Mouse (Mus musculus) midbrain, postnatal 0 days (tissue): ENCODE results near the gene Alkbh4. TPM values are rescaled to one million over a fixed set of nuclear protein-coding genes. Genes with fewer than 3 reads are reported as not detected.
A peak's percentile ranks its signal among the peaks of the same experiment; 100 is the strongest.

Experiments
- ATAC-seq: fragments of 200-750 bp; cut with Nextera tagmentation; 2 replicates; pipeline ENCODE4 v1.8.0; 2017; ENCODE audit warnings: moderate number of reproducible peaks, mild to moderate bottlenecking, moderate TSS enrichment, moderate library complexity; ENCODE audit not compliant: low FRiP score
- DNase-seq: peaks from one replicate; pipeline ENCODE4 v3.0.0-alpha.2; 2015; ENCODE audit warnings: low spot score
- H3K27ac ChIP-seq: fragments of 300-500 bp; sonication (generic); 2 replicates; pipeline ENCODE4 v1.5.1; 2014; ENCODE audit warnings: low read depth, mild to moderate bottlenecking, low read length, mixed read lengths
- H3K27me3 ChIP-seq: fragments of 300-500 bp; sonication (generic); 2 replicates; pipeline ENCODE4 v1.6.1; 2014; ENCODE audit warnings: low read length, control low read depth, mixed read lengths; ENCODE audit not compliant: insufficient read depth
- H3K36me3 ChIP-seq: fragments of 300-500 bp; sonication (generic); 2 replicates; pipeline ENCODE4 v1.6.1; 2014; ENCODE audit warnings: low read length, control low read depth, mixed read lengths; ENCODE audit not compliant: insufficient read depth
- H3K4me1 ChIP-seq: fragments of 300-500 bp; sonication (generic); 2 replicates; pipeline ENCODE4 v1.6.1; 2014; ENCODE audit warnings: mild to moderate bottlenecking, control low read depth, antibody characterized with exemption, low read length, mixed read lengths; ENCODE audit not compliant: insufficient read depth
- H3K4me2 ChIP-seq: fragments of 300-500 bp; sonication (generic); 2 replicates; pipeline ENCODE4 v1.6.1; 2014; ENCODE audit warnings: low read depth, mild to moderate bottlenecking, low read length, mixed read lengths; ENCODE audit not compliant: poor library complexity, severe bottlenecking
- H3K4me3 ChIP-seq: fragments of 300-500 bp; sonication (generic); 2 replicates; pipeline ENCODE4 v1.5.1; 2014; ENCODE audit warnings: low read depth, mild to moderate bottlenecking, low read length, moderate library complexity
- H3K9ac ChIP-seq: fragments of 300-500 bp; sonication (generic); replicated peaks from 2 replicates; pipeline ENCODE4 v1.6.1; 2014; ENCODE audit warnings: mild to moderate bottlenecking, low read length, moderate library complexity, mixed read lengths; ENCODE audit not compliant: poor library complexity, severe bottlenecking
- H3K9me3 ChIP-seq: fragments of 300-500 bp; sonication (generic); 2 replicates; pipeline ENCODE4 v1.6.1; 2016; ENCODE audit warnings: low read length, control low read depth
- CTCF ChIP-seq: IDR thresholded peaks from 2 replicates; pipeline ENCODE4 v1.5.1; 2016; ENCODE audit warnings: antibody characterized with exemption, mild to moderate bottlenecking
- WGBS: fragments of 180-500 bp; shearing (Covaris S2); extraction: QIAGEN DNeasy Blood & Tissue Kit; methylation state at CpG from one replicate; pipeline ENCODE4 v1.1.7; 2014; 5-methylcytosine and 5-hydroxymethylcytosine counted together
- polyA plus RNA-seq: library from polyadenylated mRNA; unstranded; fragments of >200 nt; fragmentation: Nextera tagmentation; extraction: Ambion mirVana; gene quantifications from 2 replicates; pipeline ENCODE4 v1.2.1, GENCODE M21; 2015
- total RNA-seq: library from RNA; depleted of rRNA; stranded (reverse); fragments of >200 nt; gene quantifications from 2 replicates; pipeline ENCODE4 v1.2.3, GENCODE M21; 2014

Alkbh4 gene
- total and polyA plus RNA-seq, 2 experiments from 2014 or later, result 15.0 to 21.2 TPM

DNA sequence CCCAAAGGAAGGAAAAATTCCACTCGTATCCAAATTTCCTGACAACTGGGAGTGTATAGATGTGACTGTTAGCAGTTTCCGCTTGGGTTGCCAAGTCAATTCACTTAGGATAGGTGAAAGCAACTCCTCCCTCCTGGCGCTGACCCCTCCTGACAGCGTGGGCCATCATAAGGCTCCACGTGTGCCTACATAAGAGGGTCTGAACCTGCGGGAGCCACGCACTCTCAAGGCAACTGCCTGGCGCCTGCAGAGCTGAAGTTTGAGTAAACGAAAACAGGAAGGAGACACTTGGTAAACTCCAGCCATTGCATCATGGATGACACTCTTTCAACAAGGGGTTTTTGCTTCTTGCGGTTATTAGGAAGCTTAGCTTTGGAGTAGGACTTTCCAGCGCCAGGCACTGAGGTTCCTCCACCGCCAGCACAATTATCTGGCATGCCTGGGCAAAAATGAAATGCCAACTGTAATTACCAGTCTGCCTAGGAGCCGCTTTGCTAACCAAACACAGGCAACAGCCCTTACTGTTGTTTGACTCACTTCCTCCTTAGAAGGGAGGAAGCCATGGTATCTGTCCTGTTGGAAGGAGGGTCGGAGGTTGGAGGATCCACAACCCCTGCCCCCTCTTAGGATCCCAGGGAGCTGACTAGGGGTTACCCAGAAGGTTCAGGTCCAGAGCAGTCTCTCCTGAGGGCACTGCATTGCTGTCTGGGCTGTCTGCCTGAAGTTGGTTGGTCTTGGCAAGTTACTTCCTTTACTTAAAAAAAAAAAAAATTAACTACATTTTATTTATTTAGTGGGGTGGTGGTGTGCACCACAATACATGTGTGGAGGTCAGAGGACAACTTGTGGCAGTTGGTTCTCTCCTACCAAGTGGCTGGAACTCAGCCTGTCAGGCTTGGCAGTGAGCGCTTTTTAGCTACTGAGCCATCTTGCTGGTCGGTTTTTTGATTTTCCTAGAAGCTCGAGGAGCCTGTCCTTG, 35.7 kb downstream of the Alkbh4 start:
- WGBS, result 38% methylated on average over 17 of the region's 17 CpGs
- Histone ChIP-seq H3K36me3 (0 out of 2 replicates have a peak, but pooled peaks cover 4% of the 10 kb centered on the region), H3K4me3 (peak overlapping the region; percentile 55), H3K27me3 (no peaks in the 10 kb centered on the region), H3K27ac (peak overlapping the region; percentile 84; the same call in 1 of the 2 replicates), H3K4me2 (peak overlapping the region; percentile 81), H3K9me3 (no peaks in the 10 kb centered on the region), H3K9ac (peak overlapping the region; percentile 74; the same call in 1 of the 2 replicates), H3K4me1 (peaks cover 5% of the 10 kb centered on the region; the same call in 1 of the 2 replicates)
- no peak for DNase-seq
- TF ChIP-seq CTCF, result no peak
- ATAC-seq, result no peak

DNA sequence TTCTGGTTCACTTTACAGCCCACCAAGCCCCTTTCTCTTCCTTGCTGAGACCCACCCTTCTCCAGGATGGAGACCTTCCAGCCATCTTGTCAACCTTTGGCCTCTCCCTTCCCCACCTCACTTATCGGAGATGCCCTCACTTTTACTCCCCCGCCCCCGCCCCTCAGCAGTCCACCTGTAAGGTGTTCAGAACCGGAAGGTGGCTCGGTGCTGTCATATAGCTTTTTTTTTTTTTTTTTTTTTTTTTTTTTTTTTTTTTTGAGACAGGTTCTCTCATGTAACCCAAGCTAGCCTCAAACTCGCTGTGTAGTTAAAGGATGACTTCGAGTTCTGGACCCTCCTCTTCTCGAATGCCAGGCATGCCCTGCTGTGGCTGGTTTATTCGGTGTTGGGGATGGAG, 37.0 kb downstream of the Alkbh4 start:
- 86% methylated on average over 9 of the region's 9 CpGs for WGBS
- H3K4me2 ChIP-seq, result no peak overlapping the region
- H3K27ac ChIP-seq, result no peak overlapping the region

DNA sequence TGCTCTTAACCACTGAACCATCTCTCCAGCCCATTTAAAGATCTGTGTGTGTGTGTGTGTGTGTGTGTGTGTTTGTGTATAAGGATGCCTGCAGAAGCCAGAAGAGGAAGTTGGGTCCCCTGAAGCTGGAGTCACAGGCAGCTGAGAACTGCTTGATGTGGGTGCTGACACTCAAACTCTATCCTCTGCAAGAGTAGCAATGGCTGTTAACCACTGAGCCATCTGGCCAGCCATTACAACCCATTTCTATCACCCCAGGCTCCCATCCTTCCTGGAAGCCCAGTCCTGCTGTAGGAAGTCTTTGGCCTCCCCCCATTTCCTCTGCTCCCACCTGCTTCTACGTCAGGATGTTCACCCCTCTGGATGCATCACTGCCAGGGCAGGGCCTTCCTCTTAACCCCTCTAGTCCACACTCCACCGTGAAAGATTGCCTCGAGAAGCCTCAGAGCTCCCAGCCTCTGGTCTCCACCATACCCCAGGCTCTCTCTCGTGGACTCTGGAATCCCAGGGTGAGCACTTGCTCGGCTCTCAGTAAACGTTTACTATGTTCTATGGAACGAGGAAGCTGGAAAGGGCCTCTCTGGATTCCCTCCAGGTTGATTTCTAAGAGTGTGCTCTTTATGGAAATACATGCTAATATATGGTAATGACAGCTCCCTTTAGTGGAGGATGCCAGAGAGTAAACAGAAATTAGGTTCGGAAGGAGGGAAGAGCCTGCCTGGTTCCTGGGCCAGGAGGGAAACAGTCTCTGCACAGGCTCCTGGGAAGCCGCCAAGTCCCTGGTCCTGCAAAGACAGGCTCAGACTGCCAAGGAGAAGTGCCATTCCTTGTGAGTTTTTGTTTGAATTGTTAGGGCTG, 37.9 kb downstream of the Alkbh4 start:
- Histone ChIP-seq H3K4me1 (peaks cover 5% of the 10 kb centered on the region; the same call in 1 of the 2 replicates), H3K27me3 (no peaks in the 10 kb centered on the region), H3K4me3 (no peak overlapping the region), H3K4me2 (no peak overlapping the region), H3K27ac (no peak overlapping the region; the same call in 1 of the 2 replicates), H3K9ac (no peak overlapping the region; the same call in 1 of the 2 replicates), H3K36me3 (peaks cover 11% of the 10 kb centered on the region), H3K9me3 (no peaks in the 10 kb centered on the region)
- ATAC-seq (no peak), DNase-seq (peak; percentile 74)
- whole genome bisulfite sequencing, result 27% methylated on average over 9 of the region's 9 CpGs
- no peak for TF ChIP-seq CTCF

More for the DNA sequence above, 37.0 kb downstream of the Alkbh4 start:
- ATAC-seq (no peak), DNase-seq (no peak)
- no peaks in the 10 kb centered on the region for H3K27me3 ChIP-seq
- H3K4me1 ChIP-seq, result peaks cover 5% of the 10 kb centered on the region; the same call in 1 of the 2 replicates
- peaks cover 4% of the 10 kb centered on the region for H3K36me3 ChIP-seq
- no peak overlapping the region for H3K4me3 ChIP-seq
- H3K9ac ChIP-seq, result no peak overlapping the region
- no peak for TF ChIP-seq CTCF
- no peaks in the 10 kb centered on the region for H3K9me3 ChIP-seq

DNA sequence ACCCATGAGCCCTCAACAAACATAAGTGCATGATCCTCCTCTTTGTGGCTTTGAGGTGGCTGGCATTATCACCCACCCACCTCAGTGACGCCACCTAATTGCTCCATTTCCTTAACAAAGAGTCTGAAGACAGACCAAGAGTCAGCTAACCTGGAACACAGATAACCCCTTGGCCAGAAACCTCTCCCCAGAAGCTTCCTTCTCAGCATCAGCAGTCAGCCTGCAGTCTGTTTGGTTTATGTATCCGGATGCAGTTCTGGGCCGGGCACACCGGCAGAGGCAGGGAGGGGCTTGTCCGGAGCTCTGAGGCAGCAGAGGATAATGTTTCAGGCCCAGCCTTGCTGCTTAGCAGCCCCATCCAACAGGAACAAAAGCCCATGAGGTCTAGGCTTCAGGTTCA, 43.6 kb downstream of the Alkbh4 start:
- ATAC-seq (no peak), DNase-seq (no peak)
- Histone ChIP-seq H3K36me3 (peaks cover 55% of the 10 kb centered on the region), H3K4me1 (no peaks in the 10 kb centered on the region), H3K4me3 (no peak overlapping the region), H3K4me2 (no peak overlapping the region), H3K27ac (no peak overlapping the region), H3K9ac (no peak overlapping the region), H3K27me3 (no peaks in the 10 kb centered on the region), H3K9me3 (no peaks in the 10 kb centered on the region)
- no peak for TF ChIP-seq CTCF
- WGBS, result 66% methylated on average over 5 of the region's 5 CpGs

DNA sequence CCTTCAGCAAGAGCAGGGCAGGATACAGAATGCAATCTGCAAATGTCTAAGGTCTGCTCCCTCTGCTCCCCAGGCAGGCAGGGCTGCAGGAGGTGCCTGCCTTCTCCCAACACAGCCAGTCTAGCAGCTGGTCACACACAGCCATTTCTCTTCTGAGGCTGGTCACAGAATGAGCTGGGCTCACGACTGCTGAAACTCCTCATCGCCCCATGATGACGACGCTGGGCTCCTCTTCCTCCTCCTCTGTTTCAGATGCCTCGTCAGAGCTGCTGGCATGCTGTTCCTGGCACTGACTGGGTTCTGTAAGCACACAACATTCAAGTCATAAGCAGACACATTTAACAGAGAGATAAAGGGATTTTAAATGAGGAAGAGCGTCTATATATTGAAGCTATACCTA, 45.3 kb downstream of the Alkbh4 start:
- Histone ChIP-seq H3K36me3 (peaks cover 62% of the 10 kb centered on the region), H3K9ac (no peak overlapping the region), H3K4me1 (no peaks in the 10 kb centered on the region), H3K27ac (no peak overlapping the region), H3K9me3 (no peaks in the 10 kb centered on the region), H3K4me2 (no peak overlapping the region), H3K4me3 (no peak overlapping the region), H3K27me3 (no peaks in the 10 kb centered on the region)
- 93% methylated on average over 6 of the region's 6 CpGs for WGBS
- ATAC-seq (no peak), DNase-seq (no peak)
- no peak for TF ChIP-seq CTCF
